Mouse (Mus musculus): ENCODE results near the gene Psmc3. TPM values are rescaled to one million over a fixed set of nuclear protein-coding genes. Genes with fewer than 3 reads are reported as not detected.
A peak's percentile ranks its signal among the peaks of the same experiment; 100 is the strongest.
"Not testable (repeated sequence)": the region's sequence is repeated elsewhere in the genome, so short reads cannot be mapped to it uniquely, and the experiment has no call there.

Gene Psmc3
- polyA plus RNA-seq, 1 experiment from 2014 or later, result 155 TPM

DNA sequence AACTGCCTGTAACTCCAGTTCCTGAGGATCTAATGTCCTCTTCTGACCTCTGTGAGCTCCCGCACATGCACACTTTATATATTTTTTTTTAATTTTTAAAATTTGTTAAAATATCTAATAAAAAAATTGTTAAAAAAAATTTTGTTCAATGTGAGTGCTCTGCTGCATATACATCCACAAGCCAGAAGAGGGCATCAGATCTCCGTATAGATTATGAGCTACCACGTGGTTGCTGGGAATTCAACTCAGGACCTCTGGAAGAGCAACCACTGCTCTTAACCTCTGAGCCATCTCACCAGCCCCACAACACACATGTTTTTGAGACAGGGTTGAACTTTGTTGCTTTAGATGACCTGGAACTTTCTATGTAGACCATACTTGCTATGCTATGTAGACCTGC is 20.8 kb upstream of the Psmc3 start:
- ATAC-seq, result no peak

GRCm38 (mm10) chr2:91035385-91035784 is 18.4 kb upstream of the Psmc3 start, which contains the start of gene Rapsn:
Rapsn (plus strand) TSS chr2:91035620.
- Histone ChIP-seq H3K27ac (ENCODE audit: low read depth, low read length) (no peak within 1 kb of the TSS), H3K9me3 (ENCODE audit: control insufficient read depth) (no peaks in the 10 kb centered on the region), H3K4me1 (replicated peaks; ENCODE audit: control insufficient read depth, insufficient read depth, low read length) (no peaks in the 10 kb centered on the region), H3K4me2 (replicated peaks; ENCODE audit: low read depth) (no peak within 1 kb of the TSS), H3K36me3 (ENCODE audit: control insufficient read depth, insufficient read depth) (no peaks in the 10 kb centered on the region), H3K9ac (ENCODE audit: low read depth, low read length) (no peak within 1 kb of the TSS), H3K27me3 (replicated peaks; ENCODE audit: control insufficient read depth, insufficient read depth, low read length) (no peaks in the 10 kb centered on the region), H3K4me3 (ENCODE audit: low read depth, low read length) (no peak within 1 kb of the TSS)
- no peak for TF ChIP-seq CTCF (IDR thresholded peaks at IDR 0.05; ENCODE audit: low read depth)
- ATAC-seq, result no peak; the same call in 1 of the 2 replicates
- WGBS, result 55% methylated on average over 9 of the region's 9 CpGs

More for the DNA sequence above, 20.8 kb upstream of the Psmc3 start:
- Histone ChIP-seq H3K4me1 (replicated peaks; ENCODE audit: control insufficient read depth, insufficient read depth, low read length) (no peaks in the 10 kb centered on the region), H3K4me2 (replicated peaks; ENCODE audit: low read depth) (no peak overlapping the region), H3K27me3 (replicated peaks; ENCODE audit: control insufficient read depth, insufficient read depth, low read length) (no peaks in the 10 kb centered on the region), H3K9ac (ENCODE audit: low read depth, low read length) (no peak overlapping the region), H3K36me3 (ENCODE audit: control insufficient read depth, insufficient read depth) (no peaks in the 10 kb centered on the region), H3K27ac (ENCODE audit: low read depth, low read length) (no peak overlapping the region), H3K9me3 (ENCODE audit: control insufficient read depth) (no peaks in the 10 kb centered on the region), H3K4me3 (ENCODE audit: low read depth, low read length) (no peak overlapping the region)
- TF ChIP-seq CTCF (IDR thresholded peaks at IDR 0.05; ENCODE audit: low read depth), result peak; percentile 53
- 25% methylated on average over 3 of the region's 3 CpGs for WGBS

DNA sequence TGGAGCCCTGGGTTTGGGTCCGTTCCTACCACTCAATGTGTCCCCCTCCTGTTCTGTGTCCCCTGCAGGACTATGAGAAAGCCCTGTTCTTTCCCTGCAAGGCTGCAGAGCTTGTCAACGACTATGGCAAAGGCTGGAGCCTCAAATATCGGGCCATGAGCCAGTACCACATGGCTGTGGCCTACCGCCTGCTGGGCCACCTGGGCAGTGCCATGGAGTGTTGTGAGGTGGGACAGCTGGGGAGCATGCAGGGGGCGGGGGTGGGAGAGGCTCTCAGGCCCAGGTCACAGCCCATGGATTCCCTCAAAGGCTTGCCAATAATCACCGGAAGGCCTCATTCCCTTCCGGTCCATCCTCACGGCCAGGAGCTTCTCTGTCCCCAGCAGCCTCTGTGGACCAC is 12.0 kb upstream of the Psmc3 start:
- WGBS, result 79% methylated on average over 8 of the region's 8 CpGs
- no peak for ATAC-seq
- TF ChIP-seq CTCF (IDR thresholded peaks at IDR 0.05; ENCODE audit: low read depth), result no peak

GRCm38 (mm10) chr2:91042651-91043398 is 11.0 kb upstream of the Psmc3 start:
- H3K36me3 ChIP-seq (ENCODE audit: control insufficient read depth, insufficient read depth), result no peaks in the 10 kb centered on the region
- H3K27ac ChIP-seq (ENCODE audit: low read depth, low read length), result no peak overlapping the region
- ATAC-seq, result no peak
- H3K9ac ChIP-seq (ENCODE audit: low read depth, low read length), result no peak overlapping the region
- 61% methylated on average over 21 of the region's 21 CpGs for WGBS
- H3K27me3 ChIP-seq (replicated peaks; ENCODE audit: control insufficient read depth, insufficient read depth, low read length), result no peaks in the 10 kb centered on the region
- 0 out of 2 replicates have a peak overlapping the region, but pooled peaks have one; percentile 21 for H3K4me2 ChIP-seq (replicated peaks; ENCODE audit: low read depth)
- H3K4me1 ChIP-seq (replicated peaks; ENCODE audit: control insufficient read depth, insufficient read depth, low read length), result no peaks in the 10 kb centered on the region
- no peak for TF ChIP-seq CTCF (IDR thresholded peaks at IDR 0.05; ENCODE audit: low read depth)
- no peaks in the 10 kb centered on the region for H3K9me3 ChIP-seq (ENCODE audit: control insufficient read depth)
- no peak overlapping the region for H3K4me3 ChIP-seq (ENCODE audit: low read depth, low read length)

More for the DNA sequence above, 12.0 kb upstream of the Psmc3 start:
- H3K9me3 ChIP-seq (ENCODE audit: control insufficient read depth), result no peaks in the 10 kb centered on the region
- H3K9ac ChIP-seq (ENCODE audit: low read depth, low read length), result no peak overlapping the region
- no peaks in the 10 kb centered on the region for H3K4me1 ChIP-seq (replicated peaks; ENCODE audit: control insufficient read depth, insufficient read depth, low read length)
- no peak overlapping the region for H3K27ac ChIP-seq (ENCODE audit: low read depth, low read length)
- H3K4me3 ChIP-seq (ENCODE audit: low read depth, low read length), result no peak overlapping the region
- H3K4me2 ChIP-seq (replicated peaks; ENCODE audit: low read depth), result no peak overlapping the region
- no peaks in the 10 kb centered on the region for H3K27me3 ChIP-seq (replicated peaks; ENCODE audit: control insufficient read depth, insufficient read depth, low read length)
- no peaks in the 10 kb centered on the region for H3K36me3 ChIP-seq (ENCODE audit: control insufficient read depth, insufficient read depth)

GRCm38 (mm10) chr2:91044727-91045126 is 9.1 kb upstream of the Psmc3 start:
- Histone ChIP-seq H3K9ac (ENCODE audit: low read depth, low read length) (no peak overlapping the region), H3K36me3 (ENCODE audit: control insufficient read depth, insufficient read depth) (no peaks in the 10 kb centered on the region), H3K9me3 (ENCODE audit: control insufficient read depth) (no peaks in the 10 kb centered on the region), H3K27me3 (replicated peaks; ENCODE audit: control insufficient read depth, insufficient read depth, low read length) (no peaks in the 10 kb centered on the region), H3K4me1 (replicated peaks; ENCODE audit: control insufficient read depth, insufficient read depth, low read length) (no peaks in the 10 kb centered on the region), H3K4me2 (replicated peaks; ENCODE audit: low read depth) (no peak overlapping the region), H3K27ac (ENCODE audit: low read depth, low read length) (no peak overlapping the region), H3K4me3 (ENCODE audit: low read depth, low read length) (no peak overlapping the region)
- TF ChIP-seq CTCF (IDR thresholded peaks at IDR 0.05; ENCODE audit: low read depth), result no peak
- ATAC-seq, result no peak
- WGBS, result 73% methylated on average over 13 of the region's 13 CpGs

DNA sequence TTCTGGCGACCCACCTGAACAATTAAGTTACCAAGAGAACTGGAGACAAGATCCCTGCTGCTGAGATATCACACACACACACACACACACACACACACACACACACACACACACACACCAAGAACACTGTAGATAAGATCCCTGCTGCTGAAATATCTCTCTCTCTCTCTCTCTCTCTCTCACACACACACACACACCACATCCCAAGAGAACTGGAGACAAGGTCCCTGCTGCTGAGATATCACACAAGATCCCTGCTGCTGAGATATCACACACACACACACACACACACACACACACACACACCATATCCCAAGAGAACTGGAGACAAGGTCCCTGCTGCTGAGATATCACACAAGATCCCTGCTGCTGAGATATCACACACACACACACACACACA is 8.0 kb upstream of the Psmc3 start:
- not testable (repeated sequence) for H3K4me3 ChIP-seq (ENCODE audit: low read depth, low read length); ATAC-seq; H3K9ac ChIP-seq (ENCODE audit: low read depth, low read length); H3K36me3 ChIP-seq (ENCODE audit: control insufficient read depth, insufficient read depth); H3K9me3 ChIP-seq (ENCODE audit: control insufficient read depth); H3K4me1 ChIP-seq (replicated peaks; ENCODE audit: control insufficient read depth, insufficient read depth, low read length); H3K27ac ChIP-seq (ENCODE audit: low read depth, low read length); H3K4me2 ChIP-seq (replicated peaks; ENCODE audit: low read depth); H3K27me3 ChIP-seq (replicated peaks; ENCODE audit: control insufficient read depth, insufficient read depth, low read length)
- 79% methylated on average over 1 of the region's 1 CpGs for WGBS

Measured in intestine, postnatal 0 days (tissue).